Comparison of ENCODE assay signal across 34 mouse cellular contexts in the genomic region with DNA sequence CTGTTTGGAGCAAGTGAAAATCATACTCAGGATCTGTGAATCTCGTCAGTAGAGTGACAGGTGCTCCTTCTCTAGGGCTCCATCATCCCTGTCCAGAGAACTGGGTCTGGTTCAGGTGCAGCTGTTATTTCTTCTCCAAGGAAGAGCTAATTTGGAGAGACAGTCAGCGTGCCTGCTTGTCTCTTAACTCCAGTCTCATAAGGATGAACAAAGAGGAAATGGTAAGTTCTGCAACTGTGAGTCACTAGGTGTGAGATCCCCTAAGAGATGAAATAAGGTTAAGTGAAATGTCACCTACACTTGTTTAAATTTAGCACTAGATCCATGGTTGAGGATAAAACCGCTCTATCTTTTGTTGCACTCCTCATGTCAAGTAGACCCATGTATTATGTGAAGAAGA. TPM values are rescaled to one million over a fixed set of nuclear protein-coding genes. Genes with fewer than 3 reads are reported as not detected.
A peak's percentile ranks its signal among the peaks of the same experiment; 100 is the strongest.
DNase-seq lines count a peak whose midpoint lies in the region; ATAC-seq and TF ChIP-seq lines count a peak whose summit lies in the region.
"Had no signal": no experiment of that assay in that cellular context is flagged by ENCODE, and none has a peak within 500 bp of the region (broad histone marks: within the 10 kb centered on the region; RNA-seq: fewer than 3 reads in every experiment).

No protein-coding gene starts in this region.

- H3K9me3 ChIP-seq in midbrain, embryonic 15.5 days: no peaks in the 10 kb centered on the region
- H3K9me3 ChIP-seq: embryonic facial prominence, embryonic 10.5 days; embryonic facial prominence, embryonic 13.5 days; forebrain, embryonic 12.5 days; forebrain, embryonic 15.5 days; heart, embryonic 12.5 days; heart, embryonic 15.5 days; hindbrain, embryonic 10.5 days; hindbrain, embryonic 13.5 days had no signal

- peak; percentile 72 for ATAC-seq in granulocyte monocyte progenitor cell, adult 5-6 weeks (replicated peaks; ENCODE audit: poor library complexity, severe bottlenecking)
- ATAC-seq in monocyte, adult 5-6 weeks (replicated peaks; ENCODE audit: insufficient number of reproducible peaks, low FRiP score, low TSS enrichment, poor library complexity, severe bottlenecking): 0 out of 2 replicates have a peak, but pooled peaks have one; percentile 25
- ATAC-seq in midbrain, embryonic 15.5 days (replicated peaks): no peak
- ATAC-seq: CD4-positive, CD25-positive, alpha-beta regulatory T cell, adult 4 months; forebrain, embryonic 15.5 days; hindbrain, embryonic 16.5 days had no signal

- H3K27ac ChIP-seq in spleen, adult 2 months (ENCODE audit: insufficient read depth, low read length): peak overlapping the region; percentile 72
- H3K27ac ChIP-seq in midbrain, embryonic 15.5 days: no peak overlapping the region
- H3K27ac ChIP-seq: embryonic facial prominence, embryonic 10.5 days; embryonic facial prominence, embryonic 13.5 days; forebrain, embryonic 12.5 days; forebrain, embryonic 15.5 days; heart, embryonic 15.5 days; hindbrain, embryonic 10.5 days; hindbrain, embryonic 13.5 days had no signal

- H3K4me2 ChIP-seq in midbrain, embryonic 15.5 days: no peak overlapping the region
- H3K4me2 ChIP-seq: embryonic facial prominence, embryonic 13.5 days; forebrain, embryonic 12.5 days; forebrain, embryonic 15.5 days; heart, embryonic 12.5 days; heart, embryonic 15.5 days; hindbrain, embryonic 13.5 days had no signal

- H3K36me3 ChIP-seq in spleen, adult 2 months (ENCODE audit: control insufficient read depth, insufficient read depth, low read length): no peaks in the 10 kb centered on the region
- H3K36me3 ChIP-seq in midbrain, embryonic 15.5 days (replicated peaks): no peaks in the 10 kb centered on the region
- H3K36me3 ChIP-seq: embryonic facial prominence, embryonic 10.5 days; embryonic facial prominence, embryonic 13.5 days; forebrain, embryonic 12.5 days; forebrain, embryonic 15.5 days; heart, embryonic 12.5 days; heart, embryonic 15.5 days; hindbrain, embryonic 10.5 days; hindbrain, embryonic 13.5 days had no signal

- no peak overlapping the region for H3K4me3 ChIP-seq in spleen, adult 2 months (ENCODE audit: extremely low read depth, insufficient read depth, insufficient read length)
- H3K4me3 ChIP-seq in midbrain, embryonic 15.5 days: no peak overlapping the region
- H3K4me3 ChIP-seq: embryonic facial prominence, embryonic 10.5 days; embryonic facial prominence, embryonic 13.5 days; erythroblast, embryonic 14.5 days; forebrain, embryonic 12.5 days; forebrain, embryonic 15.5 days; heart, embryonic 12.5 days; heart, embryonic 15.5 days; hindbrain, embryonic 10.5 days; hindbrain, embryonic 13.5 days had no signal

- DNase-seq in spleen, adult 2 months (ENCODE audit: low read depth in 1 of 2, low spot score in 2 of 2): no peak
- DNase-seq in spleen, postnatal 14 days (ENCODE audit: low spot score in 2 of 2): no peak
- no peak for DNase-seq in right cerebral cortex, adult 18-20 months
- DNase-seq in adrenal gland, postnatal 36 days: no peak
- DNase-seq: adrenal gland, adult 8-10 months; adrenal gland, postnatal 25 days; cerebellum, adult 11 months; cerebellum, adult 2 months; cerebellum, adult 9-11 months; cerebellum, postnatal 25 days; embryo, embryonic 11 days; gastrocnemius, postnatal 14 days; heart, adult 18-20 months; heart, postnatal 10 days; heart, postnatal 36 days had no signal

- TF ChIP-seq CTCF in spleen, adult 2 months (IDR thresholded peaks at IDR 0.05; ENCODE audit: extremely low read depth, insufficient read depth, insufficient read length, insufficient replicate concordance): no peak

- peaks cover 4% of the 10 kb centered on the region; the same call in 1 of the 2 replicates for H3K4me1 ChIP-seq in spleen, adult 2 months (ENCODE audit: control insufficient read depth, insufficient read depth, insufficient read length)
- H3K4me1 ChIP-seq in midbrain, embryonic 15.5 days: no peaks in the 10 kb centered on the region
- H3K4me1 ChIP-seq: embryonic facial prominence, embryonic 10.5 days; embryonic facial prominence, embryonic 13.5 days; forebrain, embryonic 12.5 days; forebrain, embryonic 15.5 days; heart, embryonic 12.5 days; heart, embryonic 15.5 days; hindbrain, embryonic 10.5 days; hindbrain, embryonic 13.5 days had no signal

- no peak overlapping the region for H3K9ac ChIP-seq in midbrain, embryonic 15.5 days
- H3K9ac ChIP-seq: embryonic facial prominence, embryonic 13.5 days; forebrain, embryonic 12.5 days; forebrain, embryonic 15.5 days; heart, embryonic 12.5 days; heart, embryonic 15.5 days; hindbrain, embryonic 13.5 days had no signal

- WGBS in spleen, adult 2 months: 58% methylated on average over 3 of the region's 3 CpGs
- 77% methylated on average over 3 of the region's 3 CpGs for WGBS in midbrain, embryonic 15.5 days

- H3K27me3 ChIP-seq in spleen, adult 2 months (ENCODE audit: control insufficient read depth, insufficient read depth, low read length): no peaks in the 10 kb centered on the region
- H3K27me3 ChIP-seq in midbrain, embryonic 15.5 days (replicated peaks): no peaks in the 10 kb centered on the region
- H3K27me3 ChIP-seq: embryonic facial prominence, embryonic 13.5 days; forebrain, embryonic 12.5 days; forebrain, embryonic 15.5 days; heart, embryonic 12.5 days; heart, embryonic 15.5 days; hindbrain, embryonic 13.5 days had no signal

- no peak for TF ChIP-seq POLR2A in spleen, adult 2 months (IDR thresholded peaks at IDR 0.05; ENCODE audit: low read depth, low read length)

RNA-seq across cellular contexts. Expression of gene Klre1, which starts 5.3 kb away (rescaled TPM):
- 1.6 and 2.6 TPM in 2 replicates for polyA plus RNA-seq in spleen, adult 2 months (2012; rRNA removed)
- not detected in 2 replicates for total RNA-seq in granulocyte monocyte progenitor cell, adult 5-6 weeks (2014; fragmentation: Nextera tagmentation)
- not detected in 2 replicates for total RNA-seq in granulocyte monocyte progenitor cell, adult 5-6 weeks (2017)
- 390 to 1,008 TPM (median 400 TPM) in 3 replicates for total RNA-seq in monocyte, adult 5-6 weeks (2017)
- not detected in 2 replicates for polyA plus RNA-seq in midbrain, embryonic 15.5 days (2015; fragmentation: Nextera tagmentation; extraction: Ambion mirVana)
- total RNA-seq in adrenal gland, postnatal 36 days (2021): under 1 TPM in 1 of 2 experiments, not detected in 1; 0.30 TPM
- total RNA-seq: adrenal gland, postnatal 25 days; gastrocnemius, adult 18-20 months; gastrocnemius, postnatal 14 days; gastrocnemius, postnatal 4 days; heart, postnatal 10 days; heart, postnatal 36 days; MEL had no signal
- polyA plus RNA-seq: C2C12; cerebellum, adult 2 months; embryonic facial prominence, embryonic 10.5 days; embryonic facial prominence, embryonic 13.5 days; erythroblast, embryonic 14.5 days; forebrain, embryonic 12.5 days; forebrain, embryonic 15.5 days; heart, embryonic 12.5 days; heart, embryonic 15.5 days; hindbrain, embryonic 10.5 days; hindbrain, embryonic 16.5 days had no signal

RNA-seq across cellular contexts. Expression of gene Klrd1, which starts 8.6 kb away (rescaled TPM):
- polyA plus RNA-seq in spleen, adult 2 months (2012; rRNA removed): 1.2 and 2.5 TPM in 2 replicates
- 9.6 TPM in 1 of 2 replicates, not detected in the other for total RNA-seq in granulocyte monocyte progenitor cell, adult 5-6 weeks (2014; fragmentation: Nextera tagmentation)
- total RNA-seq in granulocyte monocyte progenitor cell, adult 5-6 weeks (2017): 0.34 TPM in 1 of 2 replicates, not detected in the other
- total RNA-seq in monocyte, adult 5-6 weeks (2017): 278 to 891 TPM (median 296 TPM) in 3 replicates
- not detected in 2 replicates for polyA plus RNA-seq in midbrain, embryonic 15.5 days (2015; fragmentation: Nextera tagmentation; extraction: Ambion mirVana)
- total RNA-seq in adrenal gland, postnatal 36 days (2021): not detected
- total RNA-seq: adrenal gland, postnatal 25 days; gastrocnemius, adult 18-20 months; gastrocnemius, postnatal 14 days; gastrocnemius, postnatal 4 days; heart, postnatal 10 days; MEL had no signal
- polyA plus RNA-seq: C2C12; CD4-positive, CD25-positive, alpha-beta regulatory T cell, adult 4 months; cerebellum, adult 2 months; cortical plate, adult 2 months; embryonic facial prominence, embryonic 10.5 days; embryonic facial prominence, embryonic 13.5 days; erythroblast, embryonic 14.5 days; forebrain, embryonic 12.5 days; forebrain, embryonic 15.5 days; hindbrain, embryonic 10.5 days; hindbrain, embryonic 13.5 days; hindbrain, embryonic 16.5 days had no signal

RNA-seq across cellular contexts. Expression of gene Klrk1, which starts 40.6 kb away (rescaled TPM):
- 1.1 and 2.1 TPM in 2 replicates for polyA plus RNA-seq in spleen, adult 2 months (2012; rRNA removed)
- 6.0 and 8.4 TPM in 2 replicates for total RNA-seq in granulocyte monocyte progenitor cell, adult 5-6 weeks (2014; fragmentation: Nextera tagmentation)
- total RNA-seq in granulocyte monocyte progenitor cell, adult 5-6 weeks (2017): 9.8 and 14.1 TPM in 2 replicates
- total RNA-seq in monocyte, adult 5-6 weeks (2017): 316 to 1,130 TPM (median 336 TPM) in 3 replicates
- 0.26 and 0.31 TPM in 2 replicates for polyA plus RNA-seq in midbrain, embryonic 15.5 days (2015; fragmentation: Nextera tagmentation; extraction: Ambion mirVana)
- total RNA-seq in adrenal gland, postnatal 36 days (2021): under 1 TPM; 0.10 to 0.72 TPM
- total RNA-seq: adrenal gland, postnatal 25 days; gastrocnemius, adult 18-20 months; gastrocnemius, postnatal 14 days; gastrocnemius, postnatal 4 days; heart, postnatal 10 days; MEL had no signal
- polyA plus RNA-seq: C2C12; cerebellum, adult 2 months; erythroblast, embryonic 14.5 days; heart, embryonic 12.5 days had no signal

RNA-seq across cellular contexts. Expression of gene Gabarapl1, which starts 50.1 kb away (rescaled TPM):
- 17.6 and 19.9 TPM in 2 replicates for polyA plus RNA-seq in spleen, adult 2 months (2012; rRNA removed)
- total RNA-seq in granulocyte monocyte progenitor cell, adult 5-6 weeks (2014; fragmentation: Nextera tagmentation): 37.4 and 45.0 TPM in 2 replicates
- total RNA-seq in granulocyte monocyte progenitor cell, adult 5-6 weeks (2017): 39.8 and 76.6 TPM in 2 replicates
- total RNA-seq in monocyte, adult 5-6 weeks (2017): 27.9 to 39.7 TPM (median 35.0 TPM) in 3 replicates
- polyA plus RNA-seq in midbrain, embryonic 15.5 days (2015; fragmentation: Nextera tagmentation; extraction: Ambion mirVana): 201 TPM in 2 replicates
- total RNA-seq in adrenal gland, postnatal 36 days (2021): 100 to 1,000 TPM; 237 to 286 TPM

Comparison
In these comparisons a context has a peak if more than half of its experiments do, and no peak if none do; other contexts are left out.
1. RNA of gene Klre1, which starts 5.3 kb away (total RNA-seq): 390 to 1,008 TPM in monocyte, adult 5-6 weeks; 0.30 TPM in adrenal gland, postnatal 36 days and not detected in granulocyte monocyte progenitor cell, adult 5-6 weeks; every median in the first group is over 100 times any median in the second.
2. RNA of gene Klrd1, which starts 8.6 kb away (total RNA-seq): 278 to 891 TPM in monocyte, adult 5-6 weeks; 0.34 to 9.6 TPM in granulocyte monocyte progenitor cell, adult 5-6 weeks and not detected in adrenal gland, postnatal 36 days; every median in the first group is over 10 times any median in the second.
3. RNA of gene Klrk1, which starts 40.6 kb away (total RNA-seq): 316 to 1,130 TPM in monocyte, adult 5-6 weeks; 6.0 to 14.1 TPM in granulocyte monocyte progenitor cell, adult 5-6 weeks and 0.10 to 0.72 TPM in adrenal gland, postnatal 36 days; every median in the first group is over 10 times any median in the second.